Mouse (Mus musculus): Measurements from ENCODE around the gene Cyp4f15.
"Not testable (repeated sequence)": the region's sequence is repeated elsewhere in the genome, so short reads cannot be mapped to it uniquely, and the experiment has no call there.

Cyp4f15 gene

DNA sequence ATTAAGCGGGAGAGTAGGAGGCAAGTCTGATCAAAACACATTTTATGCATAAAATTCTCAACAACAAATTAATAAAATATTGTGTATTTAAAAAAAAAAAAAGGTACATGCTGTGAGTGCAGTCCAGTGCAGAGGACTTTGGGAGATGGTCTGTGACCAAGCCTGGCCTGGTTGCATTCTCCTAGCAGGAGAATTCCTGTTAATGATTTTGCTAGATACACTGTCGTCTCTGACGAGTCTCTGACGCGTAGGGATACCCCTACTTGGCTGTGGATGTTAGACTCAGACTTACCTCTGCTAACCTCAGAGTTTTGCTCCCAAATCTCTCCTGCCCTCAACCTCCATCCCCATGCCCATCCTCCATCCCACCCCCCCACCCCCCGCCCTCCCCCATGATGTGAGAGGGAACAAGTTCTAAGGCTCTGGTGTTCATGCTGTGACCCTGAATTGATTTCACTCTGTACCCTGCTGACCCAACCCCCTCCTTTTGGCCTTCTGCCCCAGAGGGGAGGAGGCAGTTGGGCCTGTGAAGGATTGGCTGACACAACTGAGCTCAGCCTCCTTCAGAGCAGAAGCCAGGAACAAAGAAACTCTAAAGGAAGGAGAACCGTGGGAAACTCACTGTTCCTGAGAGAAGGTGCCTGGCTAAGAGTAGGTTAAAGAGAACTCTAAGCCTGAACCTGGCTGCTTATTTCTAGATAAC, at the start of gene Cyp4f15:
Gene Cyp4f15, plus strand, starts transcription at position 580 of the 703 bp plus-strand sequence.
- in situ Hi-C loops (cut with MboI, MseI), result no loop called here

DNA sequence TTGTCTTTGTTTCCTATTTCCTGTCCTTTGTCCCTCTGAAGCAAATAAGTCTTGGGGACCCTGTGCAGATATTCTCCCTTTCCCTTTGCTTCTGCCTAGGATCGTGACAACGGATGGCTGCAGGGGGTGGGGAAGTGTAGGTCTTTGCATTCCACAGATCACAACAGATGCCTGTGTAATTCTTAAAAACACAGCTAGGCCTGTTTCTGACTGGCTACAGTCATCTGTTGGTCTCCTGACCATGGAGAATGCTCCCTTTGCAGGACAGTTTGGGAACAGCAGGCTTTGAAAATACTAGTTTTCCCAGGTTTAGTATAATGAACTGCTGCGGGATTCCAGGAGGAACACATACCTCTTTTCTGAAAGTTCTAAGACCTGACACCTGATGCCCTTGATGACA, 49.1 kb upstream of the Cyp4f15 start:
- in situ Hi-C loops (cut with MboI, MseI), result no loop called here

DNA sequence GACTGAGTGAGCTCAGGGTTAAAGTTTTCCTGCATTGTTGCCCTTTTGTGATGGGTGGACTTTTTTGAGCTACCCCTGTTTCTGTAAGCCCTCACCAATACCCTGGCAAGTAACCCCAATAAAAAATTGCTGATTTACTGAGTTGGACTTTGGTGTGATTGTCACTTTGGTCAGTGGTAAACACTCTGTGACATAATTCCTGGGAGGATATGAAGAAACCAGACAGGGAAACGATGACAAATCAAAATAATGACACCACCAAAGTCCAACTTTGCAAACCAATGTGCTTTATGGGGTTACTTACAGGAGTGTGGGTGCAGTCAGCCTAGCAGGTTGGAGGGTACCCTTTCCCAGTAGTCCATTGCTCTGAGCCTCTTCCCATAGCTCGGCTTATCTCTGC, 48.3 kb upstream of the Cyp4f15 start:
- in situ Hi-C loops (cut with MboI, MseI), result no loop called here

DNA sequence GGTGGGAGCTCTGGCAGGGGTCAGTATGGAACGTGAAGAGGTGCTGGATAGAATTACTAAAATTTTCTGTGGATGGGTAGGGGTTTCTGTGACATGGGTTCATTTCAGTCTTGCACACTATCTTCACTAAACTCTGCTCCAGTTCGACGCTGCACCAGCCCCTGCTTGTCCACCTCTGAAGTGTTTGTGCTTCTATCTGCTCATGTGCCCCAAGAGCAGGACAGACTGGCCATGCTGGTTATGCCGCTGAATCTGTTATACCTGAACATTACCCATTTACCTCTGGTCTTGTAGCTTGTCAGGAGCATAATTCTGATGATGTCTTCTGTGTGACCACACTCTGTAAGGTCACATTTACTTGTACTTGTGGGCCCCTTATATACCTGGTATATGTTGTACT, 38.8 kb upstream of the Cyp4f15 start:
- in situ Hi-C loops (cut with MboI, MseI), result loop anchor here in 1 of 2 experiments (5.0 kb wide), 1 partner anchor 91 kb away; no protein-coding TSS in a partner anchor

DNA sequence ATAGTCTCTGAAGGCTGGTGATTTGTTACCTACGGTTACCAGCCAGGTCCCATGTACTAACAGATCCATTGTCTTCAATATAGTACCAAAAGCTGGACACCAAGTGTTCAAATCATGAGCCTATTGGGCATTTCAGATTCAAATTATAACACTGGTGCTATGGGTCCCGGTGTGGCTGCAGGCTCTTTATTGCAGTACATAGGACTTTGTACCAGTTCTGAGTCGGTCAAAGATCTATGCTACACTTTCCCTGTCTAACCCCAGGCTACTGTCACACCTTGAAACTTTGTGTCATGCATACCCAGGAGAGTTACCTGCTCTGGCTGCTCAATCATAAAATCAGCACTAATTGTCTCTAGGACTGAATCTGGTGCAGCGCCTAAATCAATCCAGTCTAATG, 31.6 kb upstream of the Cyp4f15 start:
- in situ Hi-C loops (cut with MboI, MseI), result loop anchor here in 1 of 2 experiments (10.0 kb wide), 1 partner anchor 689 kb away; no protein-coding TSS in a partner anchor

DNA sequence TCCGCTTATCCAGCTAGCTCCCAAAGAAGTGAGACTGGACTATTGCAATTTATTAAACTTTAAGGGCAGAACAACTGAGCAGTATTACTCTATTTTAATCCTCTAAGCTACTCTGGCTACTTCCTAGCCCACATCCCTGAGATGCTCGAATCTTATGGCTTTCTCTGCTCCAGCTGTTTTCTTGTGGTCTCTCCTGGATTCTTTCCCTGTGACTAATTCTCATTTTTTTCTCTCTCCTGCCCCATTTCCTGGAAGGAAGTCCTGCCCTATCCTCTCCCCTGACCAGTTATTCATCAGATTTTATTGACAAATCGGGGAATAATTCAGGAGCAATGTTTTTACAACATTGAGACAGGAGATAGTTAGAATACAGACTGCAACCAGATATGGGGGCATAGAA, 28.4 kb upstream of the Cyp4f15 start:
- in situ Hi-C loops (cut with MboI, MseI), result loop anchor here in 1 of 2 experiments (10.0 kb wide), 1 partner anchor 692 kb away; no protein-coding TSS in a partner anchor

DNA sequence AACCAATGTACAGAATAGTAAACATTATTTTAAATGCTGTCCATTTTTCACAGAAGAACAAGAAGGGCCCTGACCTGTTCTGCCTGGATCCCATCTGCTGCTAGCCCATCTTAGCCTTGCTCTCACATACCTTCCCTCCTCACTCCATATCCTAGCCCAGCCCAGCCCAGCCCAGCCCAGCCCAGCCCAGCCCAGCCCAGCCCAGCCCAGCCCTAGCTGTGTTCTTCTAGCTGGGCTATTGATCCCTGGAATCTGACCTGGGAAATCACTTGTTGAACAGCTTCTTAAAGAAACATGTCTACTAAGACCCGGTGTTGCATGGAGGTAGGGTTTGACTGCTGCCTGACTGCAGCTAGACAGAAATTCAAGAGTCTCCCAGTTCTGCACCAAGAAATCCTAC, 27.2 kb upstream of the Cyp4f15 start:
- in situ Hi-C loops (cut with MboI, MseI), result loop anchor here in 1 of 2 experiments (10.0 kb wide), 1 partner anchor 693 kb away; no protein-coding TSS in a partner anchor

DNA sequence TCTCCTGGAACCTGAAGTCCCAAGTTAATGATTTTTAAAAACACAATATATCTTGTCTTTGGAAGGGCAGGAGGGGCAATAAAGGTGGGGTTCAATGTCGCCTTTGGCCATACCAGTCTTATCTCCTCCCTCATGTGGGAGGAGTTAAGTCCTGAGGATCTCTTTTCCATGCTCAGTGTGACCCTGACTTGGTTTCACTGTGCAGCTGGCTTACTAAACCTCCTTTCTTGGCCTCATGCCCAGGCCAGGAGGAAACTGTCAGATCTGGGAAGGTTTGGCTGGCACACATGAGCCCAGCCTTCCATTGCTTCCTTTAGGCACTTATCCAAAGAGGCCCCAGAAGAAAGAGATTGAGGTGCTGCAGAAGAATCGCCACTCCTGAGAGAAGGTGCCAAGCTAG, 26.7 kb upstream of the Cyp4f15 start, which contains the start of gene Cyp4f40:
Gene Cyp4f40, plus strand, starts transcription at position 189 of the 400 bp plus-strand sequence.
- in situ Hi-C loops (cut with MboI, MseI), result loop anchor here in 1 of 2 experiments (10.0 kb wide), 1 partner anchor 694 kb away; no protein-coding TSS in a partner anchor

DNA sequence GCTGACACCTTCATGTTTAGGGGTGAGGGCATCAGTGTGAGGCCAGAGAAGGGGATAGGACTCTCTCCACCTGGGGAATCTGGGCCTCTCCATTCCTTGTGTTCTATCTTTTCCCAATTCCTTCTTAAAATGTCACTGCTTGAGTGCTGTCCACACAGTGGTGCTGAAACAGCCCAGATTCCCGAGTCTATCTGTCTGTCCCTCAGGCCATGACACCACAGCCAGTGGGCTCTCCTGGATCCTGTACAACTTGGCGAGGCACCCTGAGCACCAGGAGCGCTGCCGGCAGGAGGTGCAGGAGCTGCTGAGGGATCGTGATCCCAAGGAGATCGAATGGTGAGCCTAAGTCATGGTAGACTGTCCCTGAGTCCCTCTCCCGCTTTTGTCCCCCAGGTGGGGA, 11.5 kb upstream of the Cyp4f15 start:
- in situ Hi-C loops (cut with MboI, MseI), result no loop called here

DNA sequence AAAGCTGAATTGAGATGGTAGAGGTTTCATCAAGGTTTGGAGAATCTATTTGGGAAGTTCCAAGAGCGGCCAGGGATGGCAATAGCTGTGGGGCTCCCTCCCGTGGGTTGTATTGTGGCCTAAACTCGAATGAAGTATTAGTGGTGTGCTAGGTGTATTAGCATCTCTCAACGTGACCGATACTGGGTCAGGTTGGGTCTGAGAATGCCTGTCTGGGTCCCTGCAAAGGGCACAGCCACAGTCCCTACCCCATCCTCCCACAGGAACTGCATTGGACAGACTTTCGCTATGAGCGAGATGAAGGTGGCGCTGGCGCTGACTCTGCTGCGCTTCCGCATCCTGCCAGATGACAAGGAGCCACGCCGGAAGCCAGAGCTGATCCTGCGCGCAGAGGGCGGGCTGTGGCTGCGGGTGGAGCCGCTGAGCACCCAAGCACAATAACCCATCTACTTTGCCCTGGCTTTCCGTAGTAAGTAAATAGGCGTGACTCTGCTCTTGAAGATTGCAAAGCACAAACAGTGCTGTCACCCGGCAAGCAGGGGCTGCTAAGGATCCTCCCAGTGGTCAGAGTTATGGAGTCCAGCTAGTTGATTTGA, 9.3 kb upstream of the Cyp4f15 start:
- in situ Hi-C loops (cut with MboI, MseI), result loop anchor here in 1 of 2 experiments (5.0 kb wide), 1 partner anchor 124 kb away; no protein-coding TSS in a partner anchor

DNA sequence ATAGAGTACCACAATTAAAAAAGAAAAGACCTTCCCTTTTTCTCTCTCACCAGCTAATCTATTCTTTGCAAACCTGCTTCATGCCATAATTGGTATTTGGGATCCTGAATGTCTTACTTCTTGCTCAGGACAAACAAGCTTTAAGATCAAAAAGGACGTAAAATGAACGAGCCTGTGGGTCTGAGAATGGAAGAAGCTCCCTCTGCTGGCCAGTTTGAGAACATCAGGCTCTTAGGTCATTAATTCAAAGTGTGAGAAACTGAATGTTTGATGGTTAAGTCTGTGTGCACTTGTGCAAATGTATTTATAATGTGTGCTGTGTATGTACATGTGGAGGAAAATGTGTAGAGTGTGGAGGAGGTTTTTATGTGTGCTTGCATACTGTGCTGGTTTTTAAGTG, 5.0 kb upstream of the Cyp4f15 start:
- in situ Hi-C loops (cut with MboI, MseI), result no loop called here

DNA sequence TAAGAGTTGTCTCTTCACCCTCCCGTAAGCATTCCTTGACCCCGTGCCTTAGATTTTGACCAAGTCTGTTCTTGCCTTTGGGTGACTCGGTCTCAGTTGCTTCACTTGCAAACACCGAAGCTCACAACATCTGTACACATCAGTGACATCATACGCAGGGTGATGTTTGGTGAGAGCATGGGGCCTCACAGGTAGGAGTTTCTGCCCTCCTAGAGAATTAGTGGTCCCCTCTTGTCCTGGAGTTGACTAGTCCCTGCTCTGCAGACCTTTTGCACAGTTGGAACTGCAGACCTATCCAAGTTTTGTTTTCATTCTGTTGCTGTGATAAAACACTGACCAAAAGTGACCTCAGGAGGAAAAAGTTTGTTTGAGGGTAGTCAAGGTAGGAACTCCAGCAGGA, 1.3 kb downstream of the Cyp4f15 start:
- in situ Hi-C loops (cut with MboI, MseI), result no loop called here

DNA sequence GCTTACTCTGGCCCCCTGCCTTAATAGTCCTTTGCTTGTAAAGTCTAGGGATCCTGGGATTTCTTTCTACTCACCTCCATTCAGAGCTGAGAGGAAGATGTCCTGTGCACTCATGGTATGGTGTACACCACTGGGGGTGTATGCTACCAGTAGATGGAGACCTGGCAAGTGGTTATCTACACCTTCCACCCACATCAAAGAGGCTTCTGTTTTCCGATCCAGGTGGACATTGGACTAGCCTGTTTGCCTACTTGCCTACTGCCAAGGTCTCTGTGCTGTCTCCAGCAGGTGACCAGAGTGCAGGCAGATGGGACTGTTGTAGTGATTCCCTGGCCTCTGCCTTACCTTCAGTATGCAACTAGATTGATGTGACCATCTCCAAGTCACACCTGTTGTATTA, 5.5 kb downstream of the Cyp4f15 start:
- in situ Hi-C loops (cut with MboI, MseI), result no loop called here

DNA sequence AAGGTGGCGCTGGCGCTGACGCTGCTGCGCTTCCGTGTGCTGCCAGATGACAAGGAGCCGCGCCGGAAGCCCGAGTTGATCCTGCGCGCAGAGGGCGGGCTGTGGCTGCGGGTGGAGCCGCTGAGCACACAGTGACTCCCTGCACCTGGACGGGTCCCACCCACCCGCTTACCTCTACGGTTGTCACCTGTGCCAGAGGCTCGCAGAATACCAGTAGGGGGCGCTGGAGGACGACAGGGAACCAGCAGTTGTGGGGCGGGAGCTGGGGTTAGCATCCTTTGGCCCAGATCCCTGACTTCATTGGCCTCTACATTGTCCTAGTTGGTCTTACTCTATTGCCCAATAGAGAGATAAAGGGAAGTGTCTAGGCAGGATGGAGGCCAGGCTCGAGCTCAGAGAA, 17.4 kb downstream of the Cyp4f15 start:
- in situ Hi-C loops (cut with MboI, MseI), result no loop called here

DNA sequence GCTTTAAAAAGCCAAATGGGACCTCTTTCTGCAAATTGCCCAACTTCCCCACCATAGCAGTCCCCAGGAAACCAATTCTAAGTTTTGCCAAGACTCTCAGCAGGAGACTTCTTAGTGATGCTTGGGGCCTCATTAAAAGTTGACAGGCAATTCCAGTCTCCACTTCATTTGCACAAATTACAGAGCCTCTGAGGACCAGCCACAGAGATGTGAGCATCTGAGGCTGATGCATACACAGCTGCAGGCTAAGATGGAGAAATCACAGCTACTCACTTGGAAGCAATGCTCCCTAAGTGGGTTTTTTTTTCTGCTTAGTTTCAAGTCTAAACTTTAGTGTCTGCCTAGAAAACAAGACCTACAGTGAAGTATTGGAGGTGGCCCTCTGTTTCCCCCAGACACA, 25.1 kb downstream of the Cyp4f15 start:
- in situ Hi-C loops (cut with MboI, MseI), result not testable (repeated sequence)

DNA sequence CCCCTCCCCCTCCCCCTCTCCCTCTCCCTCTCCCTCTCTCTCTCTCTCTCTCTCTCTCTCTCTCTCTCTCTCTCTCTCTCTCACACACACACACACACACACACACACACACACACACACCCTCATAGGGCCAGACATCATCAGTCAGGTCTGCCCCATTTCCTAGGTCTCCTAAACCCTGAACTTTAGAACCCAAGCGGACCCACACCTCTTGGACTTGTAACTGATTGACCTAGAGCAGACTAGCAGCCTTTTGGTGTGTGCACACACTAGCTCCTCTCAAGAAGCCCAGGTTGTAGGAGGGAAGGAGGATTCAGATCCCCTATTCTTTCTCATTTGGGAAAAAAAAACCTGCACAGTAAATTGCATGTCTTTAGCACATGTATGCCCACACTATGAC, 36.7 kb downstream of the Cyp4f15 start:
- in situ Hi-C loops (cut with MboI, MseI), result not testable (repeated sequence)

DNA sequence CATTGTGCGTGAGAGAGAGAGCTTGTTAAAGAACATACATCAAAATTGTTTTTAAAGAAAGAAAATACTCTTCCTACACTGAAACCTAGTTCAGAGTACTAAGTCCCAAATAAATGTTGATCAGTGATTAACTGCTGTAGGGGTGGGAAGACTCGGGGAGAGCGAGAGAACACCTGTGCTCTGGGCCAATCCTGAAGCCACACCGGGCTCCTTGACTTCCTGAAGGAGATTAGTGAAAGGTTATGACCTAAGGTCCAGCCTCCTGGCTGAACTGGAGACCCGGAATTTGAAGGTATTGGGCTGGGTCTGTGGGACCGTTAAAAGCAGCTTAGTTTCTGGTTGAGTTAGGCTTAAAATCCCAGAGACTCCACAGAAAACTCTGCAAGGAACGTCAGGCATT, 37.3 kb downstream of the Cyp4f15 start:
- in situ Hi-C loops (cut with MboI, MseI), result no loop called here

DNA sequence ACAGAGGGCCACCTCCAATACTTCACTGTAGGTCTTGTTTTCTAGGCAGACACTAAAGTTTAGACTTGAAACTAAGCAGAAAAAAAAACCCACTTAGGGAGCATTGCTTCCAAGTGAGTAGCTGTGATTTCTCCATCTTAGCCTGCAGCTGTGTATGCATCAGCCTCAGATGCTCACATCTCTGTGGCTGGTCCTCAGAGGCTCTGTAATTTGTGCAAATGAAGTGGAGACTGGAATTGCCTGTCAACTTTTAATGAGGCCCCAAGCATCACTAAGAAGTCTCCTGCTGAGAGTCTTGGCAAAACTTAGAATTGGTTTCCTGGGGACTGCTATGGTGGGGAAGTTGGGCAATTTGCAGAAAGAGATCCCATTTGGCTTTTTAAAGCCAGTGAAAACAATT, 40.9 kb downstream of the Cyp4f15 start:
- in situ Hi-C loops (cut with MboI, MseI), result not testable (repeated sequence)

DNA sequence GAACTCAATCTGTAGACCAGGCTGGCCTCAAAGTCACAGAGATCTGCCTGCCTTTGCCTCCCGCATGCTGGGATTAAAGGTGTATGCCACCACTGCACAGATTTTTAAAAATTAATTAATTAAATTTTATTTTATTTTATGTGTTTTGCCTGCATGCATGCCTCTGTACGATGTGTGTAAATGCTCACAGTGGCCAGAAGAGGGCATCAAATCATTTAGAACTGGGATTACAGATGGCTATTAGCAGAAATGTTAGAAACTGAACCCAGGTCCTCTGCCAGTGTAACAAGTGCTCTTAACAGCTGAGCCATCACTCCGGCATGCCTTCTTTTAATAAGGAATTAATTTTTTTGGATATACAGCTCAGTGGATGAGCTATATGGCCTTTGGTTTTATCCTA, 43.6 kb downstream of the Cyp4f15 start:
- in situ Hi-C loops (cut with MboI, MseI), result no loop called here

DNA sequence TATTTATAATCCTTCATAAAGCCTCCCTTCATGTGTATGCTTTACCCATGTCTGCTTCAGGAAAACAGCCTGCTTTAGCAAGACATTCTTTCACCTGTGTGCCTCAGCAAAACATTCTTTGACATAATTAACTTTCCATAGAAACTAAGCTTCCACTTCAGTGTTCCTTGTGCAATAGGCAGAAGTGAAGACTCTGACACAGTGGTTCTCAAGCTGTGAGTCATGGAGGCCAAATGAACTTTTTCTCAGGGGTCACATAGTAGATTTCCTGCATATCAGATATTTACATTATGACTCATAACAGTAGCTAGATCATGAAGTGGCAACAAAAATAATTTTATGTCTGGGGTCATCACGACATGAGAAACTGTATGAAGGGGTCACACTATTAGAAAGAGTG, 53.0 kb downstream of the Cyp4f15 start:
- in situ Hi-C loops (cut with MboI, MseI), result loop anchor here in 1 of 2 experiments (5.0 kb wide), 1 partner anchor 91 kb away; no protein-coding TSS in a partner anchor

DNA sequence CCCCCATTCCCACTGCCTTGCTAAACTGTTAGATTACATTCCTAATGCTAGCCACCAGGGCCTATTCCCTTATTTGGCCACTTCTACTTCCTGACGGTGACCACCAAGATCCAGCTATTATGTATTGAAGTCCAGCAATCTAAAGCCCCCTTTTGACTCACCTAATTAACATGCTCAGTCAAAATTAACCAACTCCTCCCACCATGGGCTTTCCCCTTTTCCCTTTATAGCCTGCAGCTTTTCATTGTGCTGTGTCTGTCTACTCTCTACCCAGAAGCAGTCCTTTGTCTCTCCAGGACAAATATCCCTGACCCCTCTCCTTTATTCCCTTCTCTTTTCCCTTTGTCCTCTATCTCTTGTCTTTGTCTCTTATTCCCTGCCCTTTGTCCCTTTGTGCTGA, 55.6 kb downstream of the Cyp4f15 start:
- in situ Hi-C loops (cut with MboI, MseI), result no loop called here

DNA sequence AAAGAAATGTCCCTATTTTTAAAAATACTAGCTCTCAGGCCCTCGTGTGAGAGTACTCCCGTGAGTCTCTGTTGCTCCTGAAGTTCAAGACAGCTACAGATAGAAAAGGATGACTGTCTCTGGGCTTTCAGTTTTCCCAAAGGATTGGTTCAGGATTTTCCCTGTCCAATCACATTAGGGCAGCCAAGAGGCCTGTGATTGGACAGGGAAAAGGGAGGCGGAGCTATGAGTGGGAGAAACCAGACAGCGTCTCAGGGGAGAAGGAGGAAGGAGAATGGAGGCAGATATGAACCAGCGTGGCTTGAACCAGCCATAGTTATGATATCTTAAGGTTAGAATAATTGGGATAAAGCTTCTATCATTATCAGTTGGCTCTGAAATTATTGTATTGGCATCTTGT, 65.2 kb downstream of the Cyp4f15 start:
- in situ Hi-C loops (cut with MboI, MseI), result no loop called here

Measured in T-helper 17 cell (primary cell).